Mouse (Mus musculus) heart, embryonic 13.5 days (tissue): ENCODE data around the gene Tsks. TPM values are rescaled to one million over a fixed set of nuclear protein-coding genes. Genes with fewer than 3 reads are reported as not detected.

Source experiments
- ATAC-seq: fragments of 200-750 bp; cut with Nextera tagmentation; 2 replicates; pipeline ENCODE4 v1.8.0; 2017; ENCODE audit warnings: moderate TSS enrichment; ENCODE audit not compliant: insufficient number of reproducible peaks, low FRiP score, low TSS enrichment; ENCODE audit errors: extremely low read depth
- H3K27ac ChIP-seq: fragments of 300-500 bp; sonication (generic); replicated peaks from 2 replicates; pipeline ENCODE4 v1.5.1; 2015; ENCODE audit warnings: moderate library complexity, mild to moderate bottlenecking, inconsistent platforms
- H3K27me3 ChIP-seq: fragments of 300-500 bp; sonication (generic); replicated peaks from 2 replicates; pipeline ENCODE4 v1.6.1; 2015; ENCODE audit warnings: mild to moderate bottlenecking, inconsistent platforms
- H3K36me3 ChIP-seq: fragments of 300-500 bp; sonication (generic); 2 replicates; pipeline ENCODE4 v1.6.1; 2015; ENCODE audit warnings: mild to moderate bottlenecking, inconsistent platforms
- H3K4me1 ChIP-seq: fragments of 300-500 bp; sonication (generic); 2 replicates; pipeline ENCODE4 v1.6.1; 2015; ENCODE audit warnings: inconsistent platforms
- H3K4me2 ChIP-seq: fragments of 300-500 bp; sonication (generic); 2 replicates; pipeline ENCODE4 v1.6.1; 2015; ENCODE audit warnings: inconsistent platforms, mild to moderate bottlenecking, moderate library complexity
- H3K4me3 ChIP-seq: fragments of 300-500 bp; sonication (generic); 2 replicates; pipeline ENCODE4 v1.5.1; 2015; ENCODE audit warnings: moderate library complexity, mild to moderate bottlenecking, inconsistent platforms
- H3K9ac ChIP-seq: fragments of 300-500 bp; sonication (generic); 2 replicates; pipeline ENCODE4 v1.6.1; 2015; ENCODE audit warnings: inconsistent platforms, mild to moderate bottlenecking, moderate library complexity
- H3K9me3 ChIP-seq: fragments of 300-500 bp; sonication (generic); 2 replicates; pipeline ENCODE4 v1.6.1; 2016; ENCODE audit warnings: inconsistent platforms
- WGBS: fragments of 180-500 bp; shearing (Covaris S2); methylation state at CpG from one replicate; pipeline ENCODE4 v1.1.7; 2015; ENCODE audit warnings: mixed read lengths; 5-methylcytosine and 5-hydroxymethylcytosine counted together
- polyA plus RNA-seq: library from polyadenylated mRNA; unstranded; fragments of >200 nt; fragmentation: Nextera tagmentation; extraction: Ambion mirVana; gene quantifications from 2 replicates; pipeline ENCODE4 v1.2.1, GENCODE M21; 2015

Tsks gene
- 0.11 and 0.14 TPM in 2 replicates for polyA plus RNA-seq

DNA sequence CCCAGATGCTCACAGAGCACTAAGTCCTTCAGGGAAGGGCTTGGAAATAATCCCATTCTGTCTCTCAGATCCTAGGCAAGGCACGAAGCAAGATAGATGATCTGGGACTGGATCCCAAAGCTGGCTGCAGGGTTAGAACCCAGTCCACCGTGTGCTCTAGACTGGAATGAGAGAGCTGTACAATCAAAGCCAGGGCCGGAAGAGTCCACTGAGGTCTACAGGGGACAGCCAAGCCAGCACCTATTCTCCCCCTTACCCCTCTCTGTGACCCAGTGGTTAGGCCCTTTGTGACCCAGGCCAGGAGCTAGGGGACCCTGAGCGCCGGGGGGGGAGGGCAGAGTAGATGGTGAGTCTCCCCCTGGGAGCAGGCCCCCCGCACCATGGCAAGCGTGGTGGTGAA is at the start of gene Tsks:
Tsks (plus strand) TSS at position 301 of the 400 bp plus-strand sequence.
- no peak within 1 kb of the TSS for H3K4me3 ChIP-seq
- no peaks in the 10 kb centered on the region for H3K36me3 ChIP-seq
- WGBS, result 72% methylated on average over 7 of the region's 7 CpGs
- H3K27me3 ChIP-seq, result peaks cover 7% of the 10 kb centered on the region
- no peak for ATAC-seq
- H3K4me1 ChIP-seq, result no peaks in the 10 kb centered on the region
- H3K4me2 ChIP-seq, result no peak within 1 kb of the TSS
- no peak within 1 kb of the TSS for H3K27ac ChIP-seq
- peaks cover 1% of the 10 kb centered on the region for H3K9me3 ChIP-seq
- no peak within 1 kb of the TSS for H3K9ac ChIP-seq

DNA sequence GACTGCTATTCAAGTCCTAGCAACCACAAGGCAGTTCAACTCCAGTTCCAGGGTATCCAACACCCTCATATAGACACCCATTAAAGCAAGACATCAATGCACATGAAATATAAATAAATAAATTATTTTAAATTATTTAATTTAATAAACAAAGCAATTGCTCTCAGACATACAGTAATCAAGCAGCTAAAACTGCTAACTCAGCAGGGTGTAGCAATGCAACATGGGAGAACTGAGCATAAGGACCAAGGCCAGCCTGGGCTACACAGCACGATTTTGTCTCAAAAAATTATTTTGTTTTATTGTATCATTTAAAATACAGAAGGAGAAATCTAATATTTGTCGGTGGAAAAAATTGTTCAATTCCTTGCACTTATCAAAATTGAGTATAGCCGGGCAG is 48.8 kb upstream of the Tsks start:
- Histone ChIP-seq H3K4me3 (no peak overlapping the region), H3K9me3 (no peaks in the 10 kb centered on the region), H3K4me1 (peaks cover 59% of the 10 kb centered on the region), H3K36me3 (peaks cover 21% of the 10 kb centered on the region), H3K27ac (peak overlapping the region; percentile 87), H3K27me3 (no peaks in the 10 kb centered on the region), H3K9ac (no peak overlapping the region), H3K4me2 (no peak overlapping the region; the same call in 1 of the 2 replicates)
- no peak for ATAC-seq
- WGBS, result 83% methylated on average over 3 of the region's 3 CpGs

DNA sequence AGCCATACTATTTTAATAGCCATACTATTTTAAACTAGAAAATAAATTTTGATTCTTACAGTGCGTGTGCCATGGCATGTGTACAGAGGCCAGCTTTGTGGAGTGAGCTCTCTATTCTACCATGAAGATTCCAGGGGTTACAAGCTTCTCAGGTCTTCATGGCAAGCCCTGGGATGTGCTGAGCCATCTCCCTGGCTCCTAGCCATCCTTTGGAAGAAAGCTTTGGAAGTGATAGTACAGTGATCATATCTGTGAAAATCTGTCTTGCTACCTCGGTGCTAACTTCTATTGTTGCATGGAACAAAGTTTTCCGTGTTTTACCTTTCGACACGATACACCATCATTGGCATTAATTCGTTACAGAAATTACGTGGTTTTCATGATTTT is 47.8 kb upstream of the Tsks start:
- no peaks in the 10 kb centered on the region for H3K9me3 ChIP-seq
- H3K4me3 ChIP-seq, result peak overlapping the region; percentile 67
- H3K4me2 ChIP-seq, result peak overlapping the region; percentile 76
- no peak overlapping the region for H3K9ac ChIP-seq
- H3K4me1 ChIP-seq, result peaks cover 53% of the 10 kb centered on the region
- ATAC-seq, result no peak
- WGBS, result 75% methylated on average over 7 of the region's 7 CpGs
- peaks cover 24% of the 10 kb centered on the region for H3K36me3 ChIP-seq
- H3K27me3 ChIP-seq, result no peaks in the 10 kb centered on the region
- peak overlapping the region; percentile 89 for H3K27ac ChIP-seq

DNA sequence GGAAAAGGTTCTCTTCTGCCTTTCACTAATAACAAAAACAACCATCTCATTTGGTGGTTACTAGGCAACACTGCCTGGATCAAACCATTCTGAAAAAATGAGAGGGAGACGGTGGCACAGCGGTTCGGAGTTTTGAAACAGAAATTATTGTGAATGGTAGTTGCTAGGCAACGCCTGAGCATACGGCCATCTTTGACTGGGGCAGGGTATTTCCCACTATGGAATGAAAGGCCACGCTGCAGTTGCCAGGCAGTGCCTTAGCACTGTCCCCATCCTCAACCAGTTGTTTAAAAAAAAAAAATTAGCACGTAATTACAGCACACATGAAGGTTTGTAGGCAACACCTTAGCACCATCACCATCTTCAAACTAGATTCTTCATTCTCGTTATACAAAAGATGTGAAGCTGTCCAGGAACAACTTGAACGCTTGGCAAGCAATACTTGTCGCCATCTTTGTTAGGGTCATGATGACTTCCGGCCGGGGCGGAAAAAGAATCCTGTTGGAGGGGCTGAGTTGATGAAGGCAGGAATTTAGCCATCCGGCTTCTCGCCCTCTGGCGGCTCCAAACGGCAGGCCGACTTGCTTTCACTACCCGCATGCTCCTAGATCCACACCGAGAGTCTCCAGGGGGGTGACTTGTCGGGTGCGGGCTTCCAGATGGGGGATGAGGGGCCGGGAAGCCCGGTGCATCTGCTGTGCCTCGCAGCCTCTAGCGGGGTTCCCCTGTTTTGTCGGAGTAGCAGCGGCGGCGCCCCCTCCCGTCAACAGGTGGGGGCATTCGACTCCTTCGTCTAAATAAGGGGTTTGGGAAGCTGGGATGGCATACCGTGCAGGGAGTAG is 47.2 kb upstream of the Tsks start, which contains the start of gene Fuz:
Fuz (plus strand) TSS at position 487 of the 842 bp plus-strand sequence.
- Histone ChIP-seq H3K36me3 (peaks cover 24% of the 10 kb centered on the region), H3K4me3 (peak within 1 kb of the TSS; percentile 67), H3K4me1 (peaks cover 48% of the 10 kb centered on the region), H3K27ac (peak within 1 kb of the TSS; percentile 89), H3K4me2 (peak within 1 kb of the TSS; percentile 76), H3K27me3 (no peaks in the 10 kb centered on the region), H3K9ac (peak within 1 kb of the TSS; percentile 85), H3K9me3 (no peaks in the 10 kb centered on the region)
- WGBS, result 1% methylated on average over 34 of the region's 34 CpGs
- ATAC-seq, result no peak; the same call in 1 of the 2 replicates

DNA sequence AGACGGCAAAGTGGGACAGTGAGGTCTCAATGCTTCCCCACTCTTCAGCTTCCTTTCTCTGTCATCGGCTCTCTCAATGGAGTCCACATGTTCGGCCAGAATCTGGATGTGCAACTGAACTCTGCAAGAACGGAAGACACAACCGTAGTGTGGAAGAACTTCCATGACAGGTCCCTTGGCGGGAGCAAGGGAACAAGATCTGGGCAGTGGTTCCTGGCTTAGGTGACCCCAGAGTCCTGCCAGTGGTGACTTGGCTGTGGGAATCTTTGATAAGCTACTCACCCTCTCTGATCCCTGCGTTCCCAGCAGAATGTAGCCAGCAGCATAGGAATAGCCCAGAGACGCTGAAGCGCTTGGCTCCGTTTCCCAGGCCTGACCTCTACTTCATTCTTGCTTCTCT is 46.5 kb upstream of the Tsks start:
- H3K9ac ChIP-seq, result peak overlapping the region; percentile 85
- no peak for ATAC-seq
- H3K36me3 ChIP-seq, result peaks cover 30% of the 10 kb centered on the region
- 39% methylated on average over 10 of the region's 10 CpGs for WGBS
- no peaks in the 10 kb centered on the region for H3K27me3 ChIP-seq
- peak overlapping the region; percentile 76 for H3K4me2 ChIP-seq
- peak overlapping the region; percentile 89 for H3K27ac ChIP-seq
- peaks cover 46% of the 10 kb centered on the region for H3K4me1 ChIP-seq
- H3K4me3 ChIP-seq, result peak overlapping the region; percentile 67
- no peaks in the 10 kb centered on the region for H3K9me3 ChIP-seq

DNA sequence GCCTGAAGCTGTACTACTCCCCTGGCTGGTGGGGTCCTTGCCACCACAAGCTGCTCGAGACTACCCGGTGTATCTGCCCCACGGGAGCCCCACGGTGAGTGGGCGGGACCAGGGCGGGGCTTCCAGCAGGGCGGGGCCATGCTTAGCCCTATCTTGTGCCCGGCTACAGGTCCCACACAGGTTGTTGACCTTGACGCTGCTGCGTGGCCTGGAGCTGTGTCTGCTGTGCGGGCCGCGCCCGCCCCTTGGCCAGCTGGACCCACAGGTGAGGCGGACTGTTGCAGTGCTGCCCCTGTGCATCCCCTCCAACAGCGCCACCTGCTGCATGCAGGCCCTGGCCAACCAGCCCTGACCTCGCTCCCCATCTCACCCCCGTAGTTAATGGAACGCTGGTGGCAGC is 44.4 kb upstream of the Tsks start:
- H3K4me3 ChIP-seq, result no peak overlapping the region
- H3K4me1 ChIP-seq, result peaks cover 46% of the 10 kb centered on the region
- WGBS, result 32% methylated on average over 19 of the region's 19 CpGs
- H3K36me3 ChIP-seq, result peaks cover 51% of the 10 kb centered on the region
- no peaks in the 10 kb centered on the region for H3K9me3 ChIP-seq
- no peak; the same call in 1 of the 2 replicates for ATAC-seq
- no peak overlapping the region for H3K9ac ChIP-seq
- peak overlapping the region; percentile 18; the same call in 1 of the 2 replicates for H3K4me2 ChIP-seq
- H3K27me3 ChIP-seq, result no peaks in the 10 kb centered on the region
- H3K27ac ChIP-seq, result no peak overlapping the region

DNA sequence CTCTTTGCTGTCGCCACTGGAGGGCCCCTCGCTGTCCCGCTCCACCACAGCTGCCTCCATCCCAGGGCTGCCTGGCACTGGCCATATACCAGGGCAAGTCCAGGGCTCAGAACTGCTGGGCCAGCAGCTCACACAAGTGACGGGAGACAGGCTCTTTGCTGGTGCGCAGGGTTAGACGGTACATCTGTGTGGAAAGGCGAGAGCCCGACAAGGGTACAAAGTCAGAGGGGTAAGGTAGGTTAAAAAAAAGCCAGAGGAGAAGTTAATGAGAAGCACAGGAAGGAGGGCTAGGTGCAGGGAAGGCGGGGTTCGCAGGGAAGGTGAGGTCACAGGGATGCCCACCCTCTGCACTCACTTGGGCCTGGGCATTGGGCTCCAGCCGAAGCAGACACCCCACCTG is 42.4 kb upstream of the Tsks start:
- ATAC-seq, result no peak
- Histone ChIP-seq H3K36me3 (peaks cover 71% of the 10 kb centered on the region), H3K4me3 (no peak overlapping the region), H3K9ac (peak overlapping the region; percentile 28; the same call in 1 of the 2 replicates), H3K27me3 (no peaks in the 10 kb centered on the region), H3K9me3 (no peaks in the 10 kb centered on the region), H3K4me2 (no peak overlapping the region), H3K27ac (no peak overlapping the region), H3K4me1 (peaks cover 36% of the 10 kb centered on the region)
- 89% methylated on average over 11 of the region's 11 CpGs for WGBS

DNA sequence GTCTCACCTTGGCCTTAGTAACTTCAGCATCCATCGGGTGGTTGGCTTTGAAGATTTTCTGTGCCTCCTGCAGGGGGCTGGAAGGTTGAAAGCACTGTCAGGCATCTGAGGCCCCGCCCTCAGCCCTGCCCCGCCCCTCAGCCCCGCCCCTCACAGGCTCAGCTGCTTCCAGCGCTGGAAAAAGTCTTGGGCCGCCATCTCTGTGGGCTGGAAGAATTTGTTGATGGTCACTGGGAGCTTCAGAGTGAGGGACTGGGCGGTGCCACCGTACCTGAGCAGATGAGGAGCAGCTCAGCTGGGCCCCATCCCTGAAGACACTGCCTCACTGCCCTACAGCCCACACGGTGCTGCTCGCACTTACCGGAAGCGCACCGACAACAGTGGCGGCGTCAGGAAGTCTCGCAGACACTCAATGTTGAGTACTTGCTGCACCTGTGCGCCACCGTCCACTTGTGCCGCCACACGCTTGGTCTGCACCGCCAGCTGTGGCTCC is 41.7 kb upstream of the Tsks start:
- peak overlapping the region; percentile 55 for H3K9ac ChIP-seq
- H3K36me3 ChIP-seq, result peaks cover 78% of the 10 kb centered on the region

DNA sequence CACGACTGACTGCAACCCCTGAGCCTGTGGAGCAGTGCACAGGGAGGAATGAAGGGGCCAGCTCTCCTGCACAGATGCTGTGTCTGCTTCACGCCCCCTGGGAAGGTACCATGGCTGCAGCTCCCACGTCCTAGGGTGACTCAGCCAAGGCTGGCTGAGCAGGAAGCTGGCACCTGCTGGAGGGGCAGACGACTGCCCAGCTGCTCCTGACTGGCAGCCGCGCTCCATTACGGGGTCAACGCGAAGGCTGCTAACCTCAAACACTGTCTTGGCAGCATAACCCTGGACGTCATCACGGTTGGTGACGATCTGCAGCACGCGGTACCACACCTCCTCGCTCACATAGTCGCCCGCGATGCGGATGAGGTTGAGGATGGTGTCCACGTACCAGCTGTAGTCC is 37.6 kb upstream of the Tsks start:
- Histone ChIP-seq H3K9me3 (no peaks in the 10 kb centered on the region), H3K4me1 (peaks cover 15% of the 10 kb centered on the region), H3K4me3 (no peak overlapping the region), H3K4me2 (no peak overlapping the region), H3K9ac (no peak overlapping the region), H3K36me3 (peaks cover 100% of the 10 kb centered on the region), H3K27ac (no peak overlapping the region), H3K27me3 (no peaks in the 10 kb centered on the region)
- 85% methylated on average over 20 of the region's 20 CpGs for WGBS
- ATAC-seq, result no peak

More for the DNA sequence above, 41.7 kb upstream of the Tsks start:
- peak overlapping the region; percentile 37 for H3K4me3 ChIP-seq
- no peaks in the 10 kb centered on the region for H3K27me3 ChIP-seq
- peak overlapping the region; percentile 41 for H3K27ac ChIP-seq
- peak overlapping the region; percentile 64 for H3K4me2 ChIP-seq
- peak; percentile 34 for ATAC-seq
- H3K4me1 ChIP-seq, result peaks cover 36% of the 10 kb centered on the region
- no peaks in the 10 kb centered on the region for H3K9me3 ChIP-seq
- WGBS, result 15% methylated on average over 21 of the region's 21 CpGs

DNA sequence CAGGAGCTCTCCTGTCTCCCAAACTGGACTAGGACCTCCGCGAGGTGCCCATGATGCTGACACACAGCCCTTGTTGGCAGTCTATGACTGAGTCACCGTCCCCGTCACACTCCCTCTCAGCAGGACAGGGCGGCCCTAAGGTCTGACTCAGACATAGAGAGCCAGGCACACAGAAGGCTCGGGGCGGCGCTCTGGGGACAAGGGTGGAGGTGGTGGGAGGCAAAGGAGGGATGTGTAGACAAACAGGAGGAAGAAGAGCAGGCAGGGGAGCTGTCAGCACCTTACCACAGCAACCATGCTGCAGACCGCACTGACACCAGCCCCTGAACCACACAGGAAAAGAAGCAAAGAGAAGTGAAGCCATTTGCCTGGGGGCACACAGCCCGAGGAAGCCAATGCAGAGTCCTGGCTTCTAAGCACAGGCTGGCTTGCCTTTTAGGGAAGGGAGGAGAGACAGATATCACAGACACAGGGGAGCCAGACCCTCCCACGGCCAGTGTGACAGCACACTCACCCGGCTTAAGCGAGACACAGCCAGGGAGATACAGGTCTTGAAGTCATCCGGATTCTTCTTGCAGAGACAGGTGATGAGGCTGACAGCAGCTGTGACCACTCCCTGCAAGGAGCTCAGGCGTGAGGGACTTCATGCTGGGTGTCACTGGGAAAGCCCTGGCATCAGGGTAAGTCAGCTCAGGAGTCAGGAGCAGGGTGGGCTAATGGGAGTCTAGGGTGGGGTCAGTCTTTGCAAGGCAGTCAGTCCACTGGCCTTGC is 34.1 kb upstream of the Tsks start:
- no peak overlapping the region for H3K9ac ChIP-seq
- peaks cover 99% of the 10 kb centered on the region for H3K36me3 ChIP-seq
- no peaks in the 10 kb centered on the region for H3K4me1 ChIP-seq
- no peak overlapping the region for H3K4me2 ChIP-seq
- H3K27ac ChIP-seq, result no peak overlapping the region
- WGBS, result 79% methylated on average over 15 of the region's 15 CpGs
- H3K9me3 ChIP-seq, result no peaks in the 10 kb centered on the region
- ATAC-seq, result no peak
- no peak overlapping the region for H3K4me3 ChIP-seq
- H3K27me3 ChIP-seq, result no peaks in the 10 kb centered on the region

DNA sequence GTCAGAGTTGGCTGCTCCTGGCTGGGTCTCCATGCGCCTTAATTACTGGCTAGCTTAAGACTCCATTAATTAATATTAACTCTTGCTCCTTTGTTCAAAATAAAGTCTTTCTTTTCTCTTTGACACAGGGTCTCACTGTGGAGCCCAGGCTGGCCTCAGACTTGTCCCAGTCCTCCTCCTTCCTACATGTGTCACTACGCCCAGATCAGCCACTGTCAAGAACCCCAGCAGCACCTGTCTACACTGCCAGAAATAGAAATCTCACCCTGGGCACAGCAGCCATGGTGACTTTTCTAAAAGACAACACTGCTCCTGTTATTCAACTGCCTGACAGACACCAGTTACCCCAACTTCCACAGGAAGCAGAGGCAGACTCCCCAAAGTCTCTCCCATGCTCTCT is 28.6 kb upstream of the Tsks start:
- Histone ChIP-seq H3K4me3 (no peak overlapping the region), H3K9ac (peak overlapping the region; percentile 33), H3K9me3 (no peaks in the 10 kb centered on the region), H3K27me3 (no peaks in the 10 kb centered on the region), H3K4me1 (peaks cover 38% of the 10 kb centered on the region), H3K27ac (peak overlapping the region; percentile 53; the same call in 1 of the 2 replicates), H3K36me3 (peaks cover 75% of the 10 kb centered on the region), H3K4me2 (no peak overlapping the region)
- ATAC-seq, result no peak
- WGBS, result 61% methylated on average over 2 of the region's 2 CpGs
